Mouse (Mus musculus) kidney, adult 18-20 months (tissue): ENCODE data around the gene Ninj1.
A peak's percentile ranks its signal among the peaks of the same experiment; 100 is the strongest.

Source experiments
- DNase-seq: peaks from one replicate; pipeline ENCODE4 v3.0.0; 2021

Gene Ninj1

DNA sequence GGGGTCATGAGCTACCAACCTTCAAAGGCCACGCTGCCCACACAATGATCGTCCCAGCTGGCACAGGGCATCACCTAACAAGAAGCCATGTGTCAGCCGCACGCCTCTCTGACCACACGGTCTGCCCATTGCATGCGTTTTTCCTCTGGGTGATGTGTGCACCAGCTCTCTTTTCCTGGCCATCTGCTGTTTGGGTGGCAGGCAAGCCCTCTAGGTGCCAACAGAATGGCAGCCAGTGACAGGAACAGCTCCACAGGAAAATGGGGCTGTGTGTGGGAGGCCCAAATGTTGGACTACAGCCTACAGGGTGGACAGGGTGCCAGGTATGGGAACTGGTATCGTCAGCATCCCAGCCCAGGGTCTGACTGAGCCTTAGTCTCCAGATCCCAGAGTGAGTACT is 14.9 kb upstream of the Ninj1 start:
- DNase-seq, result no peak

DNA sequence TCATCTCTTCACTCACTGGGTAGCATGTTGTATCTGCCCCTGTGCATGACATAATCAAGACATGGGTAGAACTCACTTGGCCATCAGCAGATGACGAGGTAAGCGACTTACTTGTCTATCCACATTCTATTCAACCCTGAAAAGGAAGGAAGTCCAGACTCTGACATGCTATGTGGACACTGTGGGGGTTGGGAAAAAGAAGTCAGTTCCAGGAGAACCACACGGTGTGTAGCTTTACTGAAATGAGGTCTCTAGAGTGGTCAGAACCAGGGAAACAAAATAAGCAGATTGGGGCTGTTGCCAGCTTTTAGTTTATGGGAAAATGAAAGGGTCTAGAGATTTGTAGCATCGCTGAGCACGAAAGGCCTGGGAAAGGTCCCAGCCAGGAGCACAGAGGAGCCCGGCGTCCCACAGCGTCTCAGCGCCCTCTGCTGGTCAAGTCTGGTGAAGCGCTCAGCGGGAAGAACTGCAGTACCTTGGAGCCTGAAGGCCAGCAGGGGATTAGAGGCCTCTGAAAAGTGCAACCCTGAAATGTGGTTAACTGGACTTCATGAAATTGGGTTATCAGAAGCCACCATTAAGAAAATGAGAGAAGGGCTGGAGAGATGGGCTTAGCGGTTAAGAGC is 14.2 kb upstream of the Ninj1 start:
- DNase-seq, result peak; percentile 93

- no peak for DNase-seq
These were observed 11.8 kb upstream of the Ninj1 start for GRCm38 (mm10) chr13:49175509-49175908.

DNA sequence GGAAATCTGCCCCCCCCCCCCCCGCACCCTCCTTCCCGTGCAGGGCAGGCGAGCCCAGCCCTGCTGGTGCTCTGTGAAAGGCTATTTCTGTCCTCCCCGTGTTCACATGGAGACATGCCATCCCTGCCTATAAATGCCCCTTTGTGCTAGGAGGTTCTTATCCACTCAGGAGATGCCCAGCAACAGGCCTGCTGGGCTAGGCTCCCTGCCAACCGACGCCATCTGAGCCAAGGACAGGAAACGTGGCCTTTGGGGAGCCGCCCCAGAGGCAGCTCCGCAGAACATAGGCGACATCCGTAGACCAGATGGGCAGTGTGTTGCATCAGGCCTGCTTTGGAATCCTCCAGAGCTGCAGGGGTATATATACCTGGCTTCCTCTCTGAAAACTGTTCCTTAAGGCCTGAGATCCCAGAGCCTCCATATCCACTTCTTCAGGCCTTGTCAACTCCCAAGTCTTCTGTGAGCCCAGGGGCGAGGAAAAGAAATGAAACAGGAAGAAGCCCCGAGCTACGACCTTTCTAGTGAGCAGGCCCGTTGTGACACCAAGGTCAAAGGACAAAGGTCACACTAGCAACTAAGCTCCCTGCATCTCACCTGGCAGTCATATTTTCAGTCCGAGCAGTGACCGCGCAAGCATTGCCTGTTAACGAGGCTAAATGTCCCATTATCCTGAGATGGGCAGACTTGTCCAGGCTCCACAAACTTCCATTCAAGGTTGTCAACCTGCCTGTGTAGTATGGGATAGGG is 8.3 kb upstream of the Ninj1 start:
- DNase-seq, result peak; percentile 42

DNA sequence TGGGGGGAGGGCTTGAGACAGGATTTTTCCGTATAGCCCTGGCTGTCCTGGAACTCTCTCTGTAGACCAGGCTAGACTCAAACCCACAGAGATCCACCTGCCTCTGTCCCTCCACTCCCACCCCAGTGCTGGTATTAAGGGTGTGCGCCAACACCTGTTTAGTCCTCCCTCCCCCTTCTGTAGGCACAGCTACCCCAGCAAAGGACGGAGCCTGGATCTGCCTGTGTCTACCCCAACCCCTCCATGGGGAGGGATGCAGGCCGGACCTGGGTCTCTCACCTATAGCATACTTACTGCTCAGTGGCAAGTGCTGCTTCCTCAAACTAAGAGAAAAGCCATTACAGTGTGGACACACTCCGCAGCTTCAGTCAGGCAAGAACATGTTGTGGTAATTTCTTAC is 7.0 kb upstream of the Ninj1 start:
- DNase-seq, result no peak

GRCm38 (mm10) chr13:49180691-49181090 is 6.6 kb upstream of the Ninj1 start:
- no peak for DNase-seq

GRCm38 (mm10) chr13:49181411-49181984 is 5.8 kb upstream of the Ninj1 start:
- no peak for DNase-seq

- no peak for DNase-seq
These were observed 4.1 kb upstream of the Ninj1 start for GRCm38 (mm10) chr13:49183161-49183560.

DNA sequence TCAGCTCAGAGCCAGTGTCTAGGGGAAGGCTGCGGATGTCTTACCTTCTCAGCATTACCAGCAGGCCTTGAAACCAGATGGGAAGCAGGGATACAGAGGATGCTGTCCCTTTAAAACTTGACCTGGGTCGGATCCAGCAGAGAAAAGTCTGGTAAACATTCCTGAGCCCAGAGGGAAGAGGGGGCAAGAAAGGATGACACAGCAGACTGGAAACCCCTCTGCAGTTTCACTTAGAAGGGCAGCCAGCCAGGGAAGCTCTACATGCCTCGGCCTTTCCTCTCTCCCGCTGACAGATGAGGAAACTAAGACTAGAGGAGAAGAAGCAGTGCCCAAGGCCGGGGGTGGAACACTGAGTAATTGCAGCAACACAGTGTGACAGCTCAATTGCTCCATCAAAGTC is 3.6 kb upstream of the Ninj1 start:
- peak; percentile 30 for DNase-seq

GRCm38 (mm10) chr13:49186798-49187287 is 442 bp upstream of the Ninj1 start:
- no peak for DNase-seq

GRCm38 (mm10) chr13:49188219-49188965 is 1.1 kb downstream of the Ninj1 start:
- no peak for DNase-seq

DNA sequence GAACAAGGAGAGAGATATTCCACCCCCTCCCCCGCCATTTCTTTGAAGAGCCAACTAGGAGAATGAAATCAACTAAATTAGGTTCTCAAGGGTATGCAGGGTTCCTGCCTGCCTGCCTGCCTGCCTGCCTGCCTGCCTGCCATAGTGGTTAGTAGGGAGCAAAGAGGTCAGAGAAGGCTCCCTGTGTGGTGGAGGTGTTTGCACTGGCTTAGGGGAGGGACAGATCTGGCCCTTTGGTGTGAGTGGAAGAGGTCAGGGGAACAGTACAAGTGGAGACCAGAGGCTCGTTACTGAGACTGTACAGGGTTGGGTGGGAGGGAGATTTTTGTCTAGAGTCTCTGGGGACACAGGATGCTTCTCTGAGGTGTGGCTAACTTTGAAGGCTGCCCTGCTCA is 1.7 kb downstream of the Ninj1 start:
- DNase-seq, result peak; percentile 25

- peak; percentile 82 for DNase-seq
These were observed 2.9 kb downstream of the Ninj1 start for GRCm38 (mm10) chr13:49189970-49190870.

- DNase-seq, result peak; percentile 79
These were observed 3.8 kb downstream of the Ninj1 start for GRCm38 (mm10) chr13:49190876-49191672.

GRCm38 (mm10) chr13:49191673-49192035 is 4.4 kb downstream of the Ninj1 start:
- DNase-seq, result no peak

DNA sequence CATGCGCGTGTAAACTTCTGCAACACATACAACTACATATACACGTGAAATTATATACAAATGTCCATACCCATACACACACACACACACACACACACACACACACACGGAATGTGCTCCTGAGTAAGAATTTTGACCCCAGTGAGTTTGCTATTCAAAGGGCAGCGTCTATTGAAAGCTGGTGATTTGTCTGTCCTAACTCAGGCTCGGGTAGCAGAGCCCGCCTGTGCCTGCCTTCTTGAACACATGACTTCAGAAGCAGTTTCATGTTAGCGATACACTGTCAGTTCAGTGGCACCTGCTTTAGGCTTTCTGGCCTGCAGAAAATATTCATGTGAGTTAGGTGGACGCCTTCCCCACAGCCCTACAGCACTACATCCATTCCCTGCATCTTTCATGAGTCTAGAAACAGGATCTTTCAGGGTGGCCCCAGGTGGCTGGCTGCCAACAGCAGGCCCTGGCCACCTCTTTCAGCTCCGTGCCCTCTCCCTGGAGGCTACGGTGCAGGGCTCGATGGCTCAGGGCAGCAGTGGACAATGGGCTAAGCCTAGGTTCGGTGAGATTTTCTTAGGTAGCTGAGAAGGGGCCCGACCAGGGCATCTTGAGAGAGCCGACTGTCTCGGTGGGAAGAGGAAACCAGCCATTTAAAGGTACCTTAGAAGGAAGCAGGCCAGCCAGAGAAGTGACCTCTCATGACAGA is 5.0 kb downstream of the Ninj1 start:
- DNase-seq, result peak; percentile 39

- DNase-seq, result no peak
These were observed 6.4 kb downstream of the Ninj1 start for GRCm38 (mm10) chr13:49193650-49194049.

GRCm38 (mm10) chr13:49194811-49195210 is 7.5 kb downstream of the Ninj1 start:
- no peak for DNase-seq

DNA sequence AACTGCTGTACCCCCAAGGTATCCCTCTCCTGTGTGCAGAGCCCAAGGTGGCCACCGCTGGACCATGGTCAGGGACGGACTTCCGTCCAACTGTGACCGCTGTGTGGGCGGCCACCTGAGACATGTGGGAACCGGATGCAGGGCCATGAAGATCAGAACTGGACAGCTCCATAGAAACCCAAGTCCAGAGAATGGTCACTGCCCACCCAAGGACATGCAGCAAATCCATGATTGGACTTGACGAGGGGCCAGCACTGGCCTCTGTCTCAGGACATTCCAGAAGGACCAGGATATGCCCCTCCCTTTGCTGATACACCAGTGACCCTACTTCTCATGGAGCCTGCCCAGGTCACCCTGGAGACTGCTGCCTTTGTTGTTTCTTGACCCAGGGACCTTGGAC is 8.4 kb downstream of the Ninj1 start:
- DNase-seq, result no peak

DNA sequence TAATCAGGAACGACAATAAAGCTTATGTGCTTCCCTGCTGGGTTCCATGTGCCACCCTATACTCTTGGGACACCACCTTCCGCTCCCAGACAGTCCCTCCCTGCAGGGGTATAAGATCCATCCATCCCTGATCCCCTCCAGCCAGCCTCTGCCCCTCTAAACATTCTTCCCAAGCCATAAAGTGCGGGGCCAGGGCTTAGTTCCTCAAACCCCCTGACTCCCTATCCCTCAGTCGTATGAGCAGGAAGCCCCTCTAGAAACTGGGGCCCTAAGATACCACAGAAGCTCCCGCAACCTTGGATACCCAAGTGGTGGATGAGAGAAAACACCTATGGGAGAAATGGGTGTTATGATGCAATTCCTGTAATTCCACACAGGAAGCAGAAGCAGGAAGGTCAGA is 8.9 kb downstream of the Ninj1 start:
- no peak for DNase-seq

GRCm38 (mm10) chr13:49196766-49197165 is 9.5 kb downstream of the Ninj1 start:
- DNase-seq, result no peak
